In the genomic region with DNA sequence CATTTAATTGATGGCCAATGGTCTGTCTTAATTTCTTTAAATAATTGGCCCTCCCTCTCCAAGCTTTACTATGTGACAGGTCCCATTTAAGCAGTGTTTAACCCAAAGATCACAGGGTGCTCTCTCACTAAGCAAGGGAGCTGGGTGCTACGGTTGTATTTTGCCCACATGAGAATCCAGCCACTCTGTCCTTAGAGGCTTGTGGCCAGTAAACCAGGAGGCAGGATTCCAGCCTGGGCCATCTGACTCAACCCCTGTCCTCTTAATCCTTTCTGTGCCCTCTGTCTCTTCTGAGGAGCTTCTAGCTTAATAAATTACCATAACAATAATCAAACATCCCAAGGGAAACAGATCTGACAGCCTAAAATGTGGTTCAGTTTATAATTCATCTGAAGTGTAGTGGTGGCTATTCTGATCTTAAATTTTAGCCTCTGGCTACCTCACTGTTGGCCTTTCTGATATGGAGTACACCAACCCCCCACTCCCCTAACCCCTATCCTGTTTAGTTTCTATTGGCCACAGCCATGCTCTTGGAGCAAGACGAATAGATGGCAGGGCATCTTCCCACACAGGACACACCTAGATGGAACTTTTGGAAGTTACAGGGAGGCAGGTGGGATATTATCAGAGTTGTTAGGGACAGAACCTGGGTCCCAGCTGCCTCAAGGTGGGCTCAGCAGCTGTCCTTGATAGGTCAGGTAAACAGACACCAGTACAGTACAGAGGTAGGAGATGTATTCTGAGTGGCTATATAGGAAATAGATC, we compare ENCODE assay signal across 17 mouse cellular contexts. TPM values are rescaled to one million over a fixed set of nuclear protein-coding genes. Genes with fewer than 3 reads are reported as not detected.
DNase-seq lines count a peak whose midpoint lies in the region; ATAC-seq and TF ChIP-seq lines count a peak whose summit lies in the region.
"Had no signal": no experiment of that assay in that cellular context is flagged by ENCODE, and none has a peak within 500 bp of the region (broad histone marks: within the 10 kb centered on the region; RNA-seq: fewer than 3 reads in every experiment).

No protein-coding gene starts in this region.

- H3K27ac ChIP-seq in forebrain, postnatal 0 days (ENCODE audit: low read depth, low read length): no peak overlapping the region
- H3K27ac ChIP-seq in forebrain, embryonic 12.5 days: no peak overlapping the region
- H3K27ac ChIP-seq in heart, embryonic 16.5 days (ENCODE audit: low read length): no peak overlapping the region
- H3K27ac ChIP-seq in midbrain, embryonic 11.5 days (ENCODE audit: low read depth, low read length): no peak overlapping the region
- no peak overlapping the region for H3K27ac ChIP-seq in thymus, adult 2 months (ENCODE audit: control insufficient read depth, insufficient read depth, low read length)
- H3K27ac ChIP-seq: embryonic facial prominence, embryonic 12.5 days; intestine, embryonic 15.5 days; liver, embryonic 14.5 days had no signal

- peak overlapping the region; percentile 70; the same call in 1 of the 2 replicates for H3K4me2 ChIP-seq in forebrain, postnatal 0 days (ENCODE audit: low read depth)
- H3K4me2 ChIP-seq in forebrain, embryonic 12.5 days: no peak overlapping the region; the same call in 1 of the 2 replicates
- H3K4me2 ChIP-seq in heart, embryonic 16.5 days (ENCODE audit: low read depth, low read length): peak overlapping the region; percentile 88
- no peak overlapping the region; the same call in 1 of the 2 replicates for H3K4me2 ChIP-seq in midbrain, embryonic 11.5 days

- TF ChIP-seq POLR2A in thymus, adult 2 months (IDR thresholded peaks at IDR 0.05; ENCODE audit: control insufficient read depth, extremely low read depth, insufficient read depth, low read length, poor library complexity): no peak

- peaks cover 5% of the 10 kb centered on the region; the same call in 1 of the 2 replicates for H3K4me1 ChIP-seq in forebrain, postnatal 0 days (ENCODE audit: insufficient read depth)
- peaks cover 14% of the 10 kb centered on the region; the same call in 1 of the 2 replicates for H3K4me1 ChIP-seq in forebrain, embryonic 12.5 days
- H3K4me1 ChIP-seq in heart, embryonic 16.5 days (ENCODE audit: control insufficient read depth, insufficient read depth, low read length): peaks cover 12% of the 10 kb centered on the region
- peaks cover 87% of the 10 kb centered on the region for H3K4me1 ChIP-seq in E14TG2a.4 (replicated peaks; ENCODE audit: low read depth, low read length)
- peaks cover 8% of the 10 kb centered on the region for H3K4me1 ChIP-seq in midbrain, embryonic 11.5 days (ENCODE audit: control insufficient read depth, insufficient read depth, low read length)
- H3K4me1 ChIP-seq in thymus, adult 2 months (replicated peaks; ENCODE audit: control insufficient read depth, insufficient read depth, low read length): peaks cover 15% of the 10 kb centered on the region; the same call in 1 of the 2 replicates
- H3K4me1 ChIP-seq: embryonic facial prominence, embryonic 12.5 days; intestine, embryonic 15.5 days had no signal

- WGBS in forebrain, postnatal 0 days: 36% methylated on average over 2 of the region's 2 CpGs
- 40% methylated on average over 2 of the region's 2 CpGs for WGBS in forebrain, embryonic 12.5 days
- WGBS in heart, embryonic 16.5 days: 44% methylated on average over 2 of the region's 2 CpGs
- 33% methylated on average over 2 of the region's 2 CpGs for WGBS in midbrain, embryonic 11.5 days
- WGBS in thymus, adult 2 months: 76% methylated on average over 2 of the region's 2 CpGs

- H3K9me3 ChIP-seq in forebrain, postnatal 0 days (ENCODE audit: low read length): no peaks in the 10 kb centered on the region
- H3K9me3 ChIP-seq in forebrain, embryonic 12.5 days: no peaks in the 10 kb centered on the region
- no peaks in the 10 kb centered on the region for H3K9me3 ChIP-seq in heart, embryonic 16.5 days (replicated peaks; ENCODE audit: control insufficient read depth, low read length)
- no peaks in the 10 kb centered on the region for H3K9me3 ChIP-seq in E14TG2a.4 (ENCODE audit: low read length)
- H3K9me3 ChIP-seq in midbrain, embryonic 11.5 days (ENCODE audit: control insufficient read depth, low read length): no peaks in the 10 kb centered on the region
- H3K9me3 ChIP-seq: embryonic facial prominence, embryonic 12.5 days; G1E; intestine, embryonic 15.5 days; limb, embryonic 10.5 days had no signal

- TF ChIP-seq CTCF in forebrain, postnatal 0 days (IDR thresholded peaks at IDR 0.05; ENCODE audit: low read depth): no peak
- TF ChIP-seq CTCF in E14TG2a.4 (conservative IDR thresholded peaks at IDR 0.05; ENCODE audit: low read length): no peak
- TF ChIP-seq CTCF in thymus, adult 2 months (IDR thresholded peaks at IDR 0.05; ENCODE audit: borderline replicate concordance, control insufficient read depth, extremely low read depth, insufficient read depth, low read length, poor library complexity): no peak

- no peak overlapping the region for H3K4me3 ChIP-seq in forebrain, postnatal 0 days (ENCODE audit: low read depth, low read length)
- no peak overlapping the region for H3K4me3 ChIP-seq in forebrain, embryonic 12.5 days (replicated peaks)
- H3K4me3 ChIP-seq in heart, embryonic 16.5 days (ENCODE audit: low read length): peak overlapping the region; percentile 65
- H3K4me3 ChIP-seq in E14TG2a.4 (replicated peaks; ENCODE audit: low read length): peak overlapping the region; percentile 83
- H3K4me3 ChIP-seq in midbrain, embryonic 11.5 days (ENCODE audit: low read depth, low read length): no peak overlapping the region
- no peak overlapping the region for H3K4me3 ChIP-seq in thymus, adult 2 months (ENCODE audit: control insufficient read depth, insufficient read depth, low read length)

- no peak for ATAC-seq in forebrain, postnatal 0 days
- no peak for ATAC-seq in forebrain, embryonic 12.5 days (ENCODE audit: low FRiP score)
- ATAC-seq in heart, embryonic 16.5 days (replicated peaks; ENCODE audit: extremely low read depth, insufficient read depth, low FRiP score): no peak
- ATAC-seq in midbrain, embryonic 11.5 days (ENCODE audit: low FRiP score): no peak

- no peaks in the 10 kb centered on the region for H3K36me3 ChIP-seq in forebrain, postnatal 0 days (ENCODE audit: insufficient read depth)
- H3K36me3 ChIP-seq in forebrain, embryonic 12.5 days (replicated peaks): no peaks in the 10 kb centered on the region
- no peaks in the 10 kb centered on the region for H3K36me3 ChIP-seq in heart, embryonic 16.5 days (ENCODE audit: control insufficient read depth, insufficient read depth)
- peaks cover 14% of the 10 kb centered on the region; the same call in 1 of the 2 replicates for H3K36me3 ChIP-seq in E14TG2a.4 (ENCODE audit: insufficient read depth, low read length)
- no peaks in the 10 kb centered on the region for H3K36me3 ChIP-seq in midbrain, embryonic 11.5 days (ENCODE audit: control insufficient read depth, insufficient read depth, low read length)
- H3K36me3 ChIP-seq in thymus, adult 2 months (ENCODE audit: control insufficient read depth, insufficient read depth, low read length): no peaks in the 10 kb centered on the region
- H3K36me3 ChIP-seq: embryonic facial prominence, embryonic 12.5 days; G1E; intestine, embryonic 15.5 days; limb, embryonic 10.5 days had no signal

- H3K27me3 ChIP-seq in forebrain, postnatal 0 days (ENCODE audit: insufficient read depth, low read length): no peaks in the 10 kb centered on the region
- H3K27me3 ChIP-seq in forebrain, embryonic 12.5 days: peaks cover 46% of the 10 kb centered on the region
- H3K27me3 ChIP-seq in heart, embryonic 16.5 days (ENCODE audit: control insufficient read depth, insufficient read depth, low read length): no peaks in the 10 kb centered on the region
- no peaks in the 10 kb centered on the region for H3K27me3 ChIP-seq in E14TG2a.4 (ENCODE audit: insufficient read depth, low read length)
- H3K27me3 ChIP-seq in midbrain, embryonic 11.5 days (ENCODE audit: control insufficient read depth, insufficient read depth, low read length): peaks cover 13% of the 10 kb centered on the region; the same call in 1 of the 2 replicates
- no peaks in the 10 kb centered on the region for H3K27me3 ChIP-seq in thymus, adult 2 months (ENCODE audit: control insufficient read depth, insufficient read depth, low read length)

- DNase-seq in forebrain, postnatal 0 days: no peak
- DNase-seq in heart, postnatal 14 days: no peak
- DNase-seq in midbrain, embryonic 11.5 days (ENCODE audit: low spot score, missing footprints): peak; percentile 85
- no peak for DNase-seq in thymus, adult 2 months
- DNase-seq in MN1 (ENCODE audit: low spot score): no peak

- intact Hi-C loops in heart, postnatal 14 days (cut with DNase I): loop anchor here (2.0 to 10.0 kb wide), 4 partner anchors 32 to 540 kb away; partner anchors contain the start of gene Ngp

- H3K9ac ChIP-seq in forebrain, postnatal 0 days: no peak overlapping the region
- no peak overlapping the region for H3K9ac ChIP-seq in forebrain, embryonic 12.5 days
- H3K9ac ChIP-seq in heart, embryonic 16.5 days (ENCODE audit: low read length): no peak overlapping the region
- no peak overlapping the region for H3K9ac ChIP-seq in midbrain, embryonic 11.5 days (ENCODE audit: low read length)
- H3K9ac ChIP-seq: liver, embryonic 14.5 days had no signal

RNA-seq across cellular contexts. Expression of gene Lrrc2, which starts 3.5 kb away (rescaled TPM):
- total RNA-seq in forebrain, postnatal 0 days (2014; rRNA removed): 0.14 and 0.23 TPM in 2 replicates
- 0.42 and 0.96 TPM in 2 replicates for polyA plus RNA-seq in forebrain, postnatal 0 days (2015; fragmentation: Nextera tagmentation; extraction: Ambion mirVana)
- polyA plus RNA-seq in forebrain, embryonic 12.5 days (2016; fragmentation: Nextera tagmentation; extraction: Ambion mirVana): not detected in 2 replicates
- 8.1 and 8.6 TPM in 2 replicates for polyA plus RNA-seq in heart, embryonic 16.5 days (2015; fragmentation: Nextera tagmentation; extraction: Ambion mirVana)
- total RNA-seq in heart, postnatal 14 days (2021): 10 to 100 TPM; 68.5 to 71.5 TPM
- 0.04 TPM in 1 of 2 replicates, not detected in the other for polyA plus RNA-seq in midbrain, embryonic 11.5 days (2014; fragmentation: Nextera tagmentation; extraction: Ambion mirVana)
- polyA plus RNA-seq in thymus, adult 2 months (2012; rRNA removed): 0.03 and 1.1 TPM in 2 replicates
- polyA plus RNA-seq: G1E had no signal

RNA-seq across cellular contexts. Expression of gene Tdgf1, which starts 8.9 kb away (rescaled TPM):
- total RNA-seq in forebrain, postnatal 0 days (2014; rRNA removed): not detected in 2 replicates
- polyA plus RNA-seq in forebrain, postnatal 0 days (2015; fragmentation: Nextera tagmentation; extraction: Ambion mirVana): 0.09 and 0.12 TPM in 2 replicates
- not detected in 2 replicates for polyA plus RNA-seq in forebrain, embryonic 12.5 days (2016; fragmentation: Nextera tagmentation; extraction: Ambion mirVana)
- polyA plus RNA-seq in heart, embryonic 16.5 days (2015; fragmentation: Nextera tagmentation; extraction: Ambion mirVana): not detected in 2 replicates
- total RNA-seq in heart, postnatal 14 days (2021): under 1 TPM in 1 of 2 experiments, not detected in 1; 0.10 TPM
- not detected in 2 replicates for polyA plus RNA-seq in midbrain, embryonic 11.5 days (2014; fragmentation: Nextera tagmentation; extraction: Ambion mirVana)
- 0.47 and 0.66 TPM in 2 replicates for polyA plus RNA-seq in thymus, adult 2 months (2012; rRNA removed)
- total RNA-seq: adrenal gland, postnatal 25 days; gastrocnemius, postnatal 36 days had no signal
- polyA plus RNA-seq: embryonic facial prominence, embryonic 12.5 days; forebrain, embryonic 16.5 days; G1E; intestine, embryonic 15.5 days; limb, embryonic 10.5 days; liver, embryonic 14.5 days had no signal

RNA-seq across cellular contexts. Expression of gene Rtp3, which starts 35.5 kb away (rescaled TPM):
- total RNA-seq in forebrain, postnatal 0 days (2014; rRNA removed): not detected in 2 replicates
- polyA plus RNA-seq in forebrain, postnatal 0 days (2015; fragmentation: Nextera tagmentation; extraction: Ambion mirVana): not detected in 2 replicates
- not detected in 2 replicates for polyA plus RNA-seq in forebrain, embryonic 12.5 days (2016; fragmentation: Nextera tagmentation; extraction: Ambion mirVana)
- 0.13 and 0.29 TPM in 2 replicates for polyA plus RNA-seq in heart, embryonic 16.5 days (2015; fragmentation: Nextera tagmentation; extraction: Ambion mirVana)
- 1 to 10 TPM; 3.0 to 5.2 TPM for total RNA-seq in heart, postnatal 14 days (2021)
- polyA plus RNA-seq in midbrain, embryonic 11.5 days (2014; fragmentation: Nextera tagmentation; extraction: Ambion mirVana): 0.11 TPM in 2 replicates
- polyA plus RNA-seq in thymus, adult 2 months (2012; rRNA removed): 0.57 and 1.1 TPM in 2 replicates
- polyA plus RNA-seq: embryonic facial prominence, embryonic 12.5 days; forebrain, embryonic 16.5 days; G1E; limb, embryonic 10.5 days had no signal

RNA-seq across cellular contexts. Expression of gene Fam240a, which starts 38.2 kb away (rescaled TPM):
- total RNA-seq in forebrain, postnatal 0 days (2014; rRNA removed): 0.54 TPM in 1 of 2 replicates, not detected in the other
- polyA plus RNA-seq in forebrain, postnatal 0 days (2015; fragmentation: Nextera tagmentation; extraction: Ambion mirVana): 0.58 TPM in 1 of 2 replicates, not detected in the other
- not detected in 2 replicates for polyA plus RNA-seq in forebrain, embryonic 12.5 days (2016; fragmentation: Nextera tagmentation; extraction: Ambion mirVana)
- polyA plus RNA-seq in heart, embryonic 16.5 days (2015; fragmentation: Nextera tagmentation; extraction: Ambion mirVana): not detected in 2 replicates
- not detected for total RNA-seq in heart, postnatal 14 days (2021)
- polyA plus RNA-seq in midbrain, embryonic 11.5 days (2014; fragmentation: Nextera tagmentation; extraction: Ambion mirVana): not detected in 2 replicates
- 0.74 and 1.7 TPM in 2 replicates for polyA plus RNA-seq in thymus, adult 2 months (2012; rRNA removed)
- total RNA-seq: adrenal gland, postnatal 25 days; G1E had no signal
- polyA plus RNA-seq: embryonic facial prominence, embryonic 12.5 days; forebrain, embryonic 16.5 days; G1E; intestine, embryonic 15.5 days; limb, embryonic 10.5 days; liver, embryonic 14.5 days; testis, adult 2 months had no signal

Comparison
In these comparisons a context has a peak if more than half of its experiments do, and no peak if none do; other contexts are left out.
1. H3K4me2 ChIP-seq: peak in forebrain, postnatal 0 days (single experiment) and heart, embryonic 16.5 days (single experiment); none in forebrain, embryonic 12.5 days (single experiment) and midbrain, embryonic 11.5 days (single experiment).
2. H3K4me3 ChIP-seq: peak in heart, embryonic 16.5 days (single experiment) and E14TG2a.4 (single experiment); none in forebrain, postnatal 0 days (single experiment), forebrain, embryonic 12.5 days (single experiment), midbrain, embryonic 11.5 days (single experiment) and thymus, adult 2 months (single experiment).